Mouse (Mus musculus) urinary bladder, postnatal 14 days (tissue): ENCODE data around the gene Slc35f6.
"Not testable (repeated sequence)": the region's sequence is repeated elsewhere in the genome, so short reads cannot be mapped to it uniquely, and the experiment has no call there.

Source experiments
- DNase-seq: peaks from one replicate; pipeline ENCODE4 v3.0.0; 2021; ENCODE audit warnings: low spot score

The Slc35f6 gene

GRCm38 (mm10) chr5:30700361-30701000 is 52.7 kb downstream of the Slc35f6 start:
- DNase-seq: no peak

GRCm38 (mm10) chr5:30701373-30701772 is 53.6 kb downstream of the Slc35f6 start:
- not testable (repeated sequence) for DNase-seq

GRCm38 (mm10) chr5:30701866-30702265 is 54.1 kb downstream of the Slc35f6 start:
- no peak for DNase-seq
